Mouse (Mus musculus) gastrocnemius, adult 2 months (tissue): ENCODE data around the gene Icmt. TPM values are rescaled to one million over a fixed set of nuclear protein-coding genes. Genes with fewer than 3 reads are reported as not detected.

Source experiments
- DNase-seq: peaks from one replicate; pipeline ENCODE4 v3.0.0; 2022
- H3K27ac ChIP-seq: fragments of 200-600 bp; 2 replicates; pipeline ENCODE4 v1.8.1; 2022; ENCODE audit warnings: mild to moderate bottlenecking
- H3K4me3 ChIP-seq: fragments of 200-600 bp; 2 replicates; pipeline ENCODE4 v1.8.1; 2022; ENCODE audit warnings: mild to moderate bottlenecking, moderate library complexity
- CTCF ChIP-seq: fragments of 200-600 bp; IDR thresholded peaks from 2 replicates; pipeline ENCODE4 v1.8.1; 2022; ENCODE audit warnings: antibody characterized with exemption, mild to moderate bottlenecking, moderate library complexity
- intact Hi-C: fragments of 180-260 bp; cut with DNase I; formaldehyde crosslinking; loops from one replicate; pipeline ENCODE4 v1.15.1; 2025
- total RNA-seq, 2 experiments: library from RNA; stranded (reverse); gene quantifications; 2 replicates each; pipeline ENCODE4 v1.2.3; 2021

Gene Icmt
- total RNA-seq, 2 experiments from 2014 or later, result 18.1 to 19.3 TPM

DNA sequence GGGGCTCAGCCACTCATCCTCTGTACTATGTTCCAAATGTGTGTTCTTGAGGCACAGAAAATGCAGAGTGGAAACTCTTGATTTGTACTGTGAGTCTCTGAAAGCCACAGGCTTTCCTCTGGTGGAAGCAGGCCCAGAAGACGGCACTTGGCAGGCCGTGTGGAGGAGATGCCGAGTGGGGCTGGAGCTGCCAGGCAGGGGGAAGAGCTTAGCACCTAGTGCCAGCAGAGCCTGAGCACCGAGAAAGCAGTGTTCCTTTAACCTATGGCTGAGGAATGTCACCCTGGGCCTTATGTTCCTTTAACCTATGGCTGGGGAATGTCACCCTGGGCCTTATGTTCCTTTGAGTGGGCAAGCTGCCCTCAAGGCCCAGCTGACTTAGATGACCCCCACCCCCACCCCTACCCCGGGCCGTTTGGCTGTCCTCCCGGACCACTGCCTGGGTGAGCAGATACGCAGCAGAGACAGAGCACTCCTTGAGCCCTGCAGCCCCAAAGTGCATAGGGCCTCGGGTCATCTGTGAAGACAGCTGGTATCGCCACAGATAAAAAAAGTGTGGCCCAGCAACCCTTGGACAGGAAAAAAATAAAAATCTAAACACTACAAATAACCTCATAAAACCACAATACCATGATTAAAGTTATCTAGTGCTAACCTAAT, 30.7 kb upstream of the Icmt start:
- no peak for TF ChIP-seq CTCF
- peak; percentile 91 for DNase-seq
- Histone ChIP-seq H3K4me3 (no peak overlapping the region; the same call in 1 of the 2 replicates), H3K27ac (peak overlapping the region; percentile 80)
- intact Hi-C loops, result no loop called here

DNA sequence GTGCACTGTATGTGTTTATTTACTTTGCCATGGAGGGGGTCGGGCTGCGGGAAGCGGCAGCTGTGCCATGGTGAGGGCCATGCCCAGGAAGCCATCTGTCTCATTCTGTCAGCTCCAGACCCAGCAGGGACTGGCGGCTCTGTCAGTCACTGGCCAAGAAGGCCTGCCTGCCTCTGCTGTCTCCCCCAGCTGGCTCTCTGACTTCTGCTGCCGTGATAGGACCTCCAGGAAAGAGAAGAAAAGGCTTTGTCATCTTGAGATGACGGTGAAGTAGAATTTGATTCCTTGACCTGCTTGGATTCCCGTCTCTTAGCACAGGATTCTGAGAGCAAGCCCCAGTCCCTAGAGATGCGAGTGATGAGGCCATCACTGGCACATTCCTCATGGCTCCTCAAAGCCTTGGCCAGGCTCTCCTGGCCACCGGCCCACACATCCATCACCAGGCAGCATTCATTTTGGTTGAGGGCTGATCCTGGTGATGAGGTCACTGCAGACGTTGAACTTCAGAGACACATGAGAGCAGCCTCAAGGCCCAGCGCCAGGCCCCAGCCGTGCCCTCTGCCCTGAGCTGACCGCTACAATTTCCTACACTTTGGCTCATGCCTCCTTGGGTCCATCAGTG, 29.2 kb upstream of the Icmt start:
- intact Hi-C loops, result no loop called here
- TF ChIP-seq CTCF, result no peak

DNA sequence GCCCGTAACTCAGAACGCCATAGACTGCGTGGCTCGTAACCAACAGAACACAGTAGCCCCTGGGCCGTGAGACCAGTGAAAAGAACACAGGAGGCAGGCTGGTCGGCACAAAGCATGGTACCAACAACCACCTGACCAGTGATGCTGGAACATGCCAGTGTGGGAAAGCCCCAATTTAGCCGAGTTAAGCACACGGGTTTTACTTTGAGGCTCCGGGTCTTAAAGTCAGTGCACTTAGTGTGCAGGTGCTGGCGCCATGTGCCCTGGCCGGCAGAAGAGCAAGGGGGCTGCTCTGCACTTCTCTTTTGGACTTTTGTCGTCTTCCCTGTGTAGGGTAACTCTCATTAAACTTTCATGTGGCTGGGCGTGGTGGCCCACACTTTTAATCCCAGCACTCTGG, 27.1 kb upstream of the Icmt start:
- no peak for TF ChIP-seq CTCF
- Histone ChIP-seq H3K27ac (peak overlapping the region; percentile 62; the same call in 1 of the 2 replicates), H3K4me3 (no peak overlapping the region)
- DNase-seq, result no peak
- intact Hi-C loops, result no loop called here

More for the DNA sequence above, 29.2 kb upstream of the Icmt start:
- peak; percentile 84 for DNase-seq
- Histone ChIP-seq H3K27ac (peak overlapping the region; percentile 78), H3K4me3 (no peak overlapping the region)

DNA sequence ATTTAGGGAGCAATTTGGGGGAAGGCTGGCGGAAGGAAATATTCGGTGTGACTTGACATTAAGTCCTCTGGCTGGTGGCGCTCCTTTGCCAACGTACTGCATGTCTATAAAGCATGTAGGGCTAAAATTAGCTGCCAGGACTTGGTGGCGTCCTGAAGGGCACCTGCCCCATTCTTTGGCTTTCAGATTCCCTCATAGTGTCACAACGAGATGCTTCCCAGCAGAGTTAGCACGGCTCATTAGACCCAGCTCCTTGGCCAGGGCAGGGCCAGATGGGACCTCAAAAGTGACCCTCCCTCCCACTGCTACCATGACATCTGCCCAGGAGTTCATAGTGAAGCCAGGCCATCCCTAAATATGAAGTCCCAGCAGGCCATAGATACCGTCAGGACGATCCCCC, 26.4 kb upstream of the Icmt start:
- H3K27ac ChIP-seq, result peak overlapping the region; percentile 62
- no peak for TF ChIP-seq CTCF

DNA sequence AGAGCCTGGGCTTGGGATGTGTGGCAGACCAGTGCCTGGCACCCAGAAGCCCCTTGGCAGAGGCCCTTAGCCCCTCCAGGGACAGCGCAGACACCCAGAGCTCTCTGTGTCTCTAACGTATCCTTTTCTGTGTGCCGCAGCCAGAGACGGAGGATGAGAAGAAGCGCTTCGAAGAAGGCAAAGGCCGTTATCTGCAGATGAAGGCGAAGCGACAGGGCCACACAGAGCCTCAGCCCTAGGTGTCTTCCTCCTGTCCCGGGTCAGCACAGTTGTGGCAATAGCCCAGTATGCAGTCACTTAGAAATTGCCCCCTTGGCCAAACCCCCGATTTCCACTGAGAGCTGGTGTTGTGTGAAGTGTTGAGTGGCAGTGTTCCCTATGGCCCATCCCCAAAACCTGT, 25.7 kb upstream of the Icmt start:
- TF ChIP-seq CTCF, result no peak
- H3K27ac ChIP-seq, result peak overlapping the region; percentile 86; the same call in 1 of the 2 replicates

More for the DNA sequence above, 26.4 kb upstream of the Icmt start:
- intact Hi-C loops, result no loop called here
- no peak overlapping the region for H3K4me3 ChIP-seq
- DNase-seq, result peak; percentile 53

DNA sequence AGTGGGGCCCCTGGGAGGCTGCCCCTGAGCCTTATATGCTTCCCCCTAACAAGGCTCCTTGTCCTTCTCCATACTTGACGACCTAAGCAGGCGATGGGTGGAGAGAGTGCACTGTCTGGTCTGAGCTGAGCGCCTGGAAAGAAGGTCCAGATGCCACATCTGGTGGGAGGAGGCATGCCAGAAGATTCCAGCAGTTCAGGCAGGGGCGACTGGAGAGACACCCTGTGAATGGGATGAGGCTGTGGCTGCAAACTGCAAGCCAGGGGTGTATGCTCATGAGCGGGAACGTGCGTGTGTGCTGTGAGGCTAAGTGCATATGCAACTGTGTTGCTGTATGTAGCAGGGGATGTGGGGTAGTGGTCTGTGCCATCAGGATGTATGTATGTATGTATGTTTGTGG, 25.0 kb upstream of the Icmt start:
- H3K27ac ChIP-seq, result peak overlapping the region; percentile 86
- DNase-seq, result peak; percentile 56
- no peak for TF ChIP-seq CTCF
- intact Hi-C loops, result loop anchor here (2.0 kb wide), 1 partner anchor 57 kb away; no protein-coding TSS in a partner anchor
- no peak overlapping the region for H3K4me3 ChIP-seq

More for the DNA sequence above, 25.7 kb upstream of the Icmt start:
- intact Hi-C loops, result no loop called here
- H3K4me3 ChIP-seq, result no peak overlapping the region
- no peak for DNase-seq

DNA sequence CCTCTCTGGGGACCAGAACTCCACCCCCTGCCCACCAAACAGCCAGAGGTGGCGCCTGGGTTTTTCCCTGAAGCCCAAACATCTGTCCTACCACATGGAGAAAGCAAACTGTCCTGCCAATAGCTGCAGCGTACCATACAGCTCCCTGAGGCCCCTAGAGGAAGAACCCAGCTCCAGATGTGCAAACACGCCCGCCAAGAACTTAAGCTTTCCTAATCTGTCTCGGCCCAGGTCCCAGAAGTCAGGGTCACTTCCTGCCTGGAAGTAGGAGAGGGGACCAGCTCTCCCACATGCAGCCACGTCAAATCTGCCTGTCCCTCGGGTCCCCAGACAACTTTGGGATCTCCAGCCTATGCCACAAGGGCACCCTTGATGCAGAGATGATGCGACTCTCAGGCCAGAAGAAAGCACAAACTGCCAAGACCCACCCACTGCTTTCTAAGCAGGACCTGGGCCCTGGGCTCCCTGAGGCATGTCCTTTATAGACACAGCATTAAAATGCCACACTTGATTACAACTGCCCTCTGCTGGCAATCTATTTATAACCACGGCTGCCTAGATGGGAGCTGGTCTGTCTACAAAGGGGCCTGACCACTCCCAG, 24.5 kb upstream of the Icmt start:
- intact Hi-C loops, result loop anchor here (2.0 kb wide), 1 partner anchor 58 kb away; no protein-coding TSS in a partner anchor
- peak; percentile 82 for DNase-seq
- Histone ChIP-seq H3K4me3 (no peak overlapping the region), H3K27ac (peak overlapping the region; percentile 86)
- peak; percentile 53 for TF ChIP-seq CTCF

DNA sequence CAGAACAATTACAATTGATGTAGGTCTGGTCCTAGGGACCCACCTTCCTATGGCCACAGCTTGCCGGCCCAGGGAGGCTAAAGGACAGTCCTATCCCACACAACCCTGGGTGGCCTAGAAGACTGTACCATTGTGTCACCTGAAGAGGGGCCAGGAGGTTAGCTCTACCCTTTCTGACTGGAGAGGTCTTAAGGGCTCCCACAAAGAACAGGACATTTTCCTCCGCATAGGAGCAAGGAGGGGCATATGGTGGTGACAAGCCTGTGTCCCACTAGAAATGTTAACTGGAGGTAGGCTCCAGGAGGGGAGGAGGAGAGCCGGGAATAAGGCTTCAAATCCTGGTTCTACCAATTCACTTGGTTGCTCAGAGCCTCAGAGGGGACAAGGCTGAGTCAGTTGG, 23.8 kb upstream of the Icmt start:
- TF ChIP-seq CTCF, result no peak
- no peak for DNase-seq
- H3K27ac ChIP-seq, result peak overlapping the region; percentile 86
- peak overlapping the region; percentile 79 for H3K4me3 ChIP-seq
- intact Hi-C loops, result loop anchor here (2.0 kb wide), 1 partner anchor 58 kb away; no protein-coding TSS in a partner anchor

DNA sequence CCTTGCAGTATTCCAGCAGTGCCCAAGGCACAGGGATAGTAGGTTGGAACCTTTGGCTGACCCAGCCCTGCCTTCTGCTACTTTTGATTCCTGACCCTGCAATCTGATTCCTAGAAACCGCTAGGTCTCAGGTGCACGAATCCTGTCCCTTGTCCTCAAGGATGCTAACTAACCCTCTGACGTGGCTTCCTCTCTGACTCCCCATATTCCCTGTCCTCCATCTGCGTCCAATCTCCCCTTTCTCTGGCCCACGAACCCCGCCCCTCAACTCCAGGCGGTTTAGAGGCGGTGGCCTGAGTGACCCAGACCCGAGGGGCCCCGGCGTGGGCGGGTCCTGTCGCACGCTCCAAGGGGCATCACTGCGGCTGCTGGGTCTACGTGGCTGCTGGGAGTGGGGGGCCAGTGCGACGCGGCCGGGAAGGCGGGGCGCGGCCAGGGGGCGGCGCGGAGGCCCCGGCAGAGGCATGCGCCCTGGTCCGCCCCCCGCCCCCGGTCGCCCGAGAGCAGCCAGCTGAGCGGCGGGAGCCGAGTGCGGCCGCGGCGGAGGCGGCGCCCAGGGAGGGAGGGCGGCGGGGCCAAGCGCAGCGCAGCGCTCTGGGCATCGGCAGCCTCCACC, 23.3 kb upstream of the Icmt start, which contains the start of gene Gpr153:
Gene Gpr153, plus strand, starts transcription at position 612 of the 616 bp plus-strand sequence.
- peak within 1 kb of the TSS; percentile 86 for H3K27ac ChIP-seq
- TF ChIP-seq CTCF, result no peak
- peak; percentile 83 for DNase-seq
- peak within 1 kb of the TSS; percentile 79 for H3K4me3 ChIP-seq
- intact Hi-C loops, result loop anchor here (2.0 kb wide), 1 partner anchor 59 kb away; no protein-coding TSS in a partner anchor

DNA sequence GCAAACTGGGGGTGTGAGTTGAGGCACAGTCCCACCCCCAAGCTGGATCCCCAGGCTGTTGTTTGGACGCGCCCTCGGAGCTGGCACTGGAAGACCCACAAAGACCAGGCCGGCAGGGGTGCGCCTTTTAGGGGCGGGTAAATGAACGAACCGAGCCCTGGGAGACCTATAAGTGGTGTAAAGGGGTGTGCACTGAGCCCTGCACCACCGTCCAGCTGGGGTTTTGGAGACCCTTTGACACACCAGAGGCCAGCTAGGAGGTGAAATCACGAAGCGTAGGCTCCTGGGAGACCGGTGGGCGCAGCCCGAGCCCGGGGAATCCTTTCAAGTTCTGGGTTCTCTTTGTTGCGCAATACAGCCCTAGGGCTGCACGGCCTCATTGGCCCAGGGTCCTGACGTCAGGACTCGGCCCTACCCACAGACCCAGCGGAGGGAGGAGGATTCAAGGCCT, 22.3 kb upstream of the Icmt start:
- H3K4me3 ChIP-seq, result peak overlapping the region; percentile 79
- H3K27ac ChIP-seq, result peak overlapping the region; percentile 86
- intact Hi-C loops, result no loop called here
- no peak for TF ChIP-seq CTCF
- DNase-seq, result peak; percentile 70

DNA sequence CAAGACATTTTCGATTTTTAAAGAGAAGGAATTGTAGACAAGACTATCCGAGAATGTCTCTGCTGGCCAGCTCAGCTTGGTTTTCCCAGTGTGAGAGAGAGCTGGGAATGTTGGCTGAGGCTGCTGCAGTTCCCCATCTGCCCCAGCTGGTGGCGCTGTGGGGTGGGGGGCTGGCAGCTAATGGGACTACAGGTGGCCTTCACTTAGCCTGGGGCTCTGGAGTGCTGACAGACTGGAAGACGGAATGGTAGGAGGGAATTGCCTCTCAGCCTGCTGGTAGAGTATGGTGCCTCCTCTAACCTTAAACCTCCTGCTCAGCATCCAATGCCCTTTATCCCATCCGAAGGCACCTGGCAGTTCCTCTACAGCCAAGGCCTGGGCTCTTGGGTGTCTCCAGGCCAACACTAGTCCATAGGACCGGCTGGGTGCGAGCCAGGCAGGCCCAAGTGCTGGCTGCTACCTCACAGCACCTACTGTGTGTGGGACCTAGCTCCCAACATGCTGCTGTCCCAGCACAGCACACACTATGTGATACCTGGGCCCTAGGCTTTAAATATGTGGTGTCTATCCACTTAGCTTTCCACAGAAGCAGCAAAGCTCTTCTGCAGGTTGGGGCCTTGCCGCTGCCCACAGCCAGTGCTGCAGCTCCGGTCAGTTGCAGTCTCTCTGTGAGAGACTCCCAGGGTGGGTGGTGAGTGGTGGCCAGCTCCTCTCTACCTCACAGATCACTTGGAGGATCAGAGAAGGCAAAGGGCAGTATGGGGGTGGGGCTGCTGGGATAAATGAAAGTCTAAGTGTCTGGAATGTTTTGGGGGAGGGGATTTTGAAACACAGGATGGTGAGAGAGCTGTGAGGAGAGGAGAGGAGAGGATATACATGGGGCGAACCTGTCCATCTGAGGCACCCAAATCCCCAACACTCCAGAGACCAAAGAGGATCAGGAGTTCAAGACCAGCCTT, 20.4 kb upstream of the Icmt start:
- intact Hi-C loops, result no loop called here
- no peak for DNase-seq
- no peak overlapping the region for H3K4me3 ChIP-seq
- no peak overlapping the region for H3K27ac ChIP-seq
- TF ChIP-seq CTCF, result peak; percentile 73

DNA sequence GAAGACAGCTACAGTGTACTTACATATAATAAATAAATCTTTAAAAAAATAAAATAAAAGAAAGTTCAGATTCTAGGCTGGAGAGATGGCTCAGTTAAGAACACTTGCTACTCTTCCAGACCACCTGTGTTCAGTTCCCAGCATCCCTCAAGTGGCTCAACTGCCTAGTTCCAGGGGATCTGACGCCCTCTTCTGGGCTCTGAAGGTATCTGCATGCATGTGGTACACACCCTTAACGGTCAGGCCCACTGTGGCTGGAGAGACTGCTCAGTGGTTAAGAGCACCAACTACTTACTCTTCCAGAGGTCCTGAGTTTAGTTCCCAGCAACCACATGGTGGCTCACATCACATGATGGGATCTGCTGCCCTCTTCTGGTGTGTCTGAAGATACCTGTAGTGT, 19.1 kb upstream of the Icmt start:
- no peak overlapping the region for H3K27ac ChIP-seq
- peak; percentile 2; the same call in 1 of the 2 replicates for TF ChIP-seq CTCF
- no peak for DNase-seq
- intact Hi-C loops, result no loop called here
- no peak overlapping the region for H3K4me3 ChIP-seq
